Mouse (Mus musculus) embryonic fibroblast, embryonic 13.5 days (primary cell): ENCODE results near the gene Iqschfp.

Experiments used
- CTCF ChIP-seq: IDR thresholded peaks from 2 replicates; pipeline ENCODE4 v1.5.1; 2011; ENCODE audit warnings: mild to moderate bottlenecking, control low read depth, low read length, moderate library complexity, borderline replicate concordance; ENCODE audit not compliant: insufficient read depth
- POLR2A ChIP-seq: IDR thresholded peaks from 2 replicates; pipeline ENCODE4 v1.6.1; 2011; ENCODE audit warnings: low read depth, mild to moderate bottlenecking, control low read depth, low read length, moderate library complexity

DNA sequence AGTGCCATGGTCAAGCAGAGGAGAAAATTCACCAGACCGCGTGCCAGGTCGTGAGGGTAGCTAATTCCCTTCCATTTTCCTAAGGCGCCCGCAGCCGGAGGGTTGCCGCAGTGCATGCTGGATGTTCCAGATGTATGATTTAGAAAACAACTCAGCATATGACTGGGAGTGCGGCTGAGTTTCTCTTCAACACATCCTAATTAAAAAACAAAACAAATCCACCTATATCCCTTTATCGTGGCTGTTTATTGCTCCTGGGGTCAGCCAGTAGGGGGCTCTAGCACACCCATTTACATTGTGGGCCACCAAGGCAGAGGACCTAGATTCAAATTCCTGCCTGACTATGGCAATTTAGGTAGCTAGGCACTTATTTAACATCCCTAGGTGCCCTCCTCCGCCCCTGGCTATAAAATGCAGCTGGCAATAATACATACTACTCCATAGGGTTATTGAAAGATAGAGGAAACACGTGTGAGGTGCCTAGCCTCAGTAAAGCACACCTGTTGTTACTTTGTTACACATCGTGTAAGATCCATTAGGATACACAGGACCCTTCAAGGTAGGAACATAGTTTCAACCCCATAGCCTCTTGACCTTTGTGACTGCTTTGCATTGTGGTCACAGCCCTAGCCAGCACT is 690.2 kb downstream of the Iqschfp start:
- TF ChIP-seq CTCF, result no peak
- TF ChIP-seq POLR2A, result no peak
